Mouse (Mus musculus) bone marrow macrophage, adult 2 months (primary cell): ENCODE measurements around the gene Plcd3.

Experiments used
- CTCF ChIP-seq: IDR thresholded peaks from 2 replicates; pipeline ENCODE4 v1.5.1; 2012; ENCODE audit warnings: low read depth, mild to moderate bottlenecking, low read length, moderate library complexity
- POLR2A ChIP-seq: IDR thresholded peaks from 2 replicates; pipeline ENCODE4 v1.6.1; 2012; ENCODE audit warnings: mild to moderate bottlenecking, low read depth, low read length, borderline replicate concordance

GRCm38 (mm10) chr11:103067051-103067361 lies 34.5 kb downstream of the Plcd3 start:
- TF ChIP-seq CTCF = no peak
- no peak for TF ChIP-seq POLR2A
